Mouse (Mus musculus) heart, adult 2 months (tissue): Measurements from ENCODE around the gene Adgrg5. TPM values are rescaled to one million over a fixed set of nuclear protein-coding genes. Genes with fewer than 3 reads are reported as not detected.

Source experiments
- DNase-seq, 2 experiments: peaks; one replicate each; pipeline ENCODE4 v3.0.0; 2021
- H3K27ac ChIP-seq: fragments of 200-600 bp; 2 replicates; pipeline ENCODE4 v1.8.1; 2022
- H3K27me3 ChIP-seq: fragments of 200-500 bp; 2 replicates; pipeline ENCODE4 v1.6.1; 2012; ENCODE audit warnings: mild to moderate bottlenecking, low read length, inconsistent platforms, mixed read lengths; ENCODE audit not compliant: control insufficient read depth, insufficient read depth
- H3K36me3 ChIP-seq: fragments of 200-500 bp; 2 replicates; pipeline ENCODE4 v1.6.1; 2012; ENCODE audit warnings: low read length, inconsistent platforms; ENCODE audit not compliant: control insufficient read depth, insufficient read depth
- H3K4me1 ChIP-seq: fragments of 200-500 bp; 2 replicates; pipeline ENCODE4 v1.6.1; 2011; ENCODE audit warnings: low read length; ENCODE audit not compliant: control insufficient read depth, insufficient read depth
- H3K4me3 ChIP-seq: fragments of 200-600 bp; 2 replicates; pipeline ENCODE4 v1.8.1; 2022
- H3K79me2 ChIP-seq: fragments of 200-500 bp; replicated peaks from 2 replicates; pipeline ENCODE4 v1.6.1; 2012; ENCODE audit warnings: mild to moderate bottlenecking, inconsistent platforms, low read length, moderate library complexity, mixed read lengths; ENCODE audit not compliant: control insufficient read depth, insufficient read depth
- H3K9ac ChIP-seq: fragments of 200-500 bp; 2 replicates; pipeline ENCODE4 v1.6.1; 2012; ENCODE audit warnings: low read depth, mild to moderate bottlenecking, control low read depth, inconsistent platforms, low read length, mixed read lengths
- CTCF ChIP-seq: fragments of 200-600 bp; IDR thresholded peaks from 2 replicates; pipeline ENCODE4 v1.8.1; 2022; ENCODE audit warnings: antibody characterized with exemption, mild to moderate bottlenecking, moderate library complexity
- EP300 ChIP-seq: fragments of 200-500 bp; IDR thresholded peaks from 2 replicates; pipeline ENCODE4 v1.6.1; 2011; ENCODE audit warnings: low read depth, low read length, control low read depth; ENCODE audit not compliant: insufficient read depth
- POLR2A ChIP-seq: fragments of 200-500 bp; IDR thresholded peaks from 2 replicates; pipeline ENCODE4 v1.6.1; 2011; ENCODE audit warnings: mild to moderate bottlenecking, low read depth, low read length, control low read depth; ENCODE audit not compliant: insufficient read depth
- WGBS: fragments of 180-500 bp; shearing (Covaris S2); methylation state at CpG from one replicate; pipeline ENCODE4 v1.1.7; 2018; 5-methylcytosine and 5-hydroxymethylcytosine counted together
- intact Hi-C: fragments of 180-260 bp; cut with DNase I; formaldehyde crosslinking; loops from one replicate; pipeline ENCODE4 v1.15.1; 2025
- polyA plus RNA-seq: library from polyadenylated mRNA; depleted of rRNA; stranded (reverse); fragments of >200 nt; gene quantifications from 2 replicates; pipeline ENCODE4 v1.2.3, GENCODE M21; 2012
- total RNA-seq, 2 experiments: library from RNA; stranded (reverse); gene quantifications; 2 replicates each; pipeline ENCODE4 v1.2.3; 2021

Adgrg5 gene
- total and polyA plus RNA-seq, 3 experiments = 0.08 to 0.62 (median 0.27) TPM

DNA sequence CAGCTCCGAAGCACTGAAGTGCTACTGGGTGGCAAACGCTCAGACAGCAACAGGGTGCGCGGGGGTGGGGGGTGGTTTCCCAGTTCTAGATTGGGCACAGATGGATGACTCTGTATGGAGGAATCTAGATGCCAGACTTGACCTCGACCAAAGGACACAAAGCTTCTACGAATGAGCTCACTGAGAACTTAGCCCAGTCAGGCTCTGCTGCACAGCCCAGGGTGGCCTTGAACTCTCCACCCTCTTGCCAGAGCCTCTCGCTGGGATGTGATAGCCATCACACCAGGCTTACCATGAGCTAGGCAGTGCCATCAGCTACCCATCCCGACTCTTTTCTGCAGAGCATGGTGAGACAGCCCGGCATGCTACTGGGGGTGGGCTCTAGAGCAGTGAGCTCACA is 50.3 kb downstream of the Adgrg5 start:
- intact Hi-C loops = no loop called here
- H3K4me3 ChIP-seq = no peak overlapping the region
- no peak for DNase-seq
- H3K27me3 ChIP-seq = no peaks in the 10 kb centered on the region
- 82% methylated on average over 9 of the region's 9 CpGs for WGBS
- no peak overlapping the region for H3K9ac ChIP-seq
- no peaks in the 10 kb centered on the region for H3K36me3 ChIP-seq
- TF ChIP-seq CTCF (no peak), EP300 (no peak), POLR2A (no peak)
- no peaks in the 10 kb centered on the region for H3K79me2 ChIP-seq
- H3K4me1 ChIP-seq = peaks cover 2% of the 10 kb centered on the region; the same call in 1 of the 2 replicates
- H3K27ac ChIP-seq = no peak overlapping the region

DNA sequence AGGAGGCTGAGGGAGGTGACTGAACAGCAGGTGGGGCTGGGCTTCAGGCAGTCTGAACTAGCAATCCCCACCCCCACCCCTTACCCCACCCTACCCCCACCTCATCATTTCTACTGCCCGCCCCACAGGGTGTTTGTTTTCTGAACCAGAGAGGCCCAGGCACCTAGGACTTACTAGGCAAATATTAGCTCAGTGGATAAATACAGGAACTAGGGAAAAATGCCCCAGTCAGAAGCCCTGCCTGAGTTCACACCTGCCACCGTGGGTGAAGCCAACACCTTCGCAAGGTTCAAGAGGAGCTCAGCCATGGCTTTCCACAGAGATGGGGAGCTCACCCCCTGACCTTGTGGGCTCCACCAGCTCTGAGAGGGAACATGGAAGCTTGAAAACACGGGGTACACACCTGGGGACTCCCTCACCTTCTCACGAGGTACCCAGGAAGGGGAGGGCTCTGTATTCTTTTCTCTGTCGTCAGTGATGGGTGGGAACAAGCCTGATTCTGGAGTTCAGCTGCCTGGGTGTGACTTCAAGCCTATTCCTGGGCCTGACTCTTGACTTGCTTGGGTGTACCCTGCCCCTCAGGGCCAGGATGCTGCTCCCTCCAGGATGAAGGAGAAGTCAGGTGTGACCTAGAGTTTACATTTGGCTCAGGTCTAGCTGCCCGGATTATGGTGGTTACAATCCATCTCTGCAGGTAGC is 51.1 kb downstream of the Adgrg5 start, which contains the start of gene Adgrg1:
TSS of gene Adgrg1 (plus strand) at position 285 of the 699 bp plus-strand sequence.
- no peaks in the 10 kb centered on the region for H3K27me3 ChIP-seq
- H3K4me3 ChIP-seq = no peak within 1 kb of the TSS
- intact Hi-C loops = no loop called here
- H3K4me1 ChIP-seq = peaks cover 2% of the 10 kb centered on the region; the same call in 1 of the 2 replicates
- no peaks in the 10 kb centered on the region for H3K36me3 ChIP-seq
- no peak within 1 kb of the TSS for H3K27ac ChIP-seq
- no peak within 1 kb of the TSS for H3K9ac ChIP-seq
- no peak for TF ChIP-seq CTCF
- no peak for TF ChIP-seq EP300
- no peak for TF ChIP-seq POLR2A
- DNase-seq = no peak
- 55% methylated on average over 7 of the region's 7 CpGs for WGBS
- no peaks in the 10 kb centered on the region for H3K79me2 ChIP-seq

DNA sequence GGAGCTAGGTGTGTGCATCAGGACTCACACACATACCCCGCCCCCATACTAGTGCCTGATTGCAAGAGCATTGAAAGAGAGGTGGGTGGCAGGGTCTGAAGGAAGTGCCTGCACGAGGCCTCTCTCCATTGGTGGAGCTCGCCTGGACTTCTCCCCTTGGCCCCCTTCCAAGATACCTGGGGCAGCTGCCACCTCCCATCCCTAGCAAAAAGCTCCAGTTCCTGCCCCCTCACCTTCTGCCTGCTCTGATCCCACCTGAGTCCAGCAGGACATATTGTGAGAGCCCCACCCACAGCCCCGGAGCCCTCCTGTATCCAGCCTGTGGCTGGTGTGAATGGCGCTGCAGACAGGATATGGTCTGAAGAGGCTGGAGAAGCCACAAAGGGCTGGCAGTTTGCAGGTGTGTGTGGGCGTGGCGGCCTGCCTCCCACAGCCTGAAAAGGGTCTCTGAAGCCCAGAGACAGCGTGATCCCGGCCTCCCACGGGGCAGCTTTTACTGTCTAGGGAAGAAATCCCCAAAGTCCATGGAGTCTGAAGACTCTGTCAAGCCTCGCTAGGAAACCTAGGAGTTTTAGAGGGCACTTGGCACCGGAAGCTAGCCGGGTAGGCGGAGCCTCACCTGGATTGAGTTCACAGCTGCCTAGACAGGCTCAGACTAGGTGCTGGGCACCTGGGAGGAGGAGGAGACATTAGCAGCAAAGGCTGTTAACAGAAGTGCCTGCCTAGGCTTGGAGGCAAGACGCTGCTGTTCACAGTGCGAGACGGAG is 53.3 kb downstream of the Adgrg5 start:
- TF ChIP-seq POLR2A (no peak), EP300 (no peak), CTCF (no peak)
- no peaks in the 10 kb centered on the region for H3K27me3 ChIP-seq
- 36% methylated on average over 17 of the region's 17 CpGs for WGBS
- no peak for DNase-seq
- H3K4me1 ChIP-seq = peaks cover 2% of the 10 kb centered on the region; the same call in 1 of the 2 replicates
- H3K4me3 ChIP-seq = no peak overlapping the region
- intact Hi-C loops = no loop called here
- no peaks in the 10 kb centered on the region for H3K79me2 ChIP-seq
- H3K36me3 ChIP-seq = no peaks in the 10 kb centered on the region
- H3K9ac ChIP-seq = no peak overlapping the region
- no peak overlapping the region for H3K27ac ChIP-seq

DNA sequence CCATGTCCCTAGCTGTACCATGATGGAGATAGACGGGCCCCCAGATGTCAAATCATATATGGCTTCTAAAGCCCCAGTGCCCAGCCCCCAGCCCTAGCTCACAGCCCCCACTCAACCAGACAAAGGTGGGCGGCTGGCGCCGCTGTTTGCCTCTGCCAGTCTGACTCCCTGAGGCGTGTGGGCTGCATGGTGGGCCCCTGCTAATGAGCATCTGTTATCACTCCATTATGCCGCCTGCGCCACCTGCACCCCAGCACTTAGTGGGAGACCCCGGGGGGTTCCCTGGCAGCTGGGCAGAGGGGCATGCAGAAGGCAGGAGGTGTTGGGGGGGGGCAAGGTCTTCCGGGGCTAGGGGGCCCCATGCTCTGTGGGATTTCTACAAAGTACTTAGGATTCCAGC is 54.6 kb downstream of the Adgrg5 start:
- WGBS = 65% methylated on average over 9 of the region's 9 CpGs
- no peaks in the 10 kb centered on the region for H3K36me3 ChIP-seq
- no peak overlapping the region for H3K4me3 ChIP-seq
- intact Hi-C loops = no loop called here
- no peaks in the 10 kb centered on the region for H3K79me2 ChIP-seq
- H3K4me1 ChIP-seq = peaks cover 2% of the 10 kb centered on the region; the same call in 1 of the 2 replicates
- no peak overlapping the region for H3K9ac ChIP-seq
- no peak overlapping the region for H3K27ac ChIP-seq
- no peak for DNase-seq
- no peaks in the 10 kb centered on the region for H3K27me3 ChIP-seq
- no peak for TF ChIP-seq EP300
- no peak for TF ChIP-seq POLR2A
- TF ChIP-seq CTCF = no peak

DNA sequence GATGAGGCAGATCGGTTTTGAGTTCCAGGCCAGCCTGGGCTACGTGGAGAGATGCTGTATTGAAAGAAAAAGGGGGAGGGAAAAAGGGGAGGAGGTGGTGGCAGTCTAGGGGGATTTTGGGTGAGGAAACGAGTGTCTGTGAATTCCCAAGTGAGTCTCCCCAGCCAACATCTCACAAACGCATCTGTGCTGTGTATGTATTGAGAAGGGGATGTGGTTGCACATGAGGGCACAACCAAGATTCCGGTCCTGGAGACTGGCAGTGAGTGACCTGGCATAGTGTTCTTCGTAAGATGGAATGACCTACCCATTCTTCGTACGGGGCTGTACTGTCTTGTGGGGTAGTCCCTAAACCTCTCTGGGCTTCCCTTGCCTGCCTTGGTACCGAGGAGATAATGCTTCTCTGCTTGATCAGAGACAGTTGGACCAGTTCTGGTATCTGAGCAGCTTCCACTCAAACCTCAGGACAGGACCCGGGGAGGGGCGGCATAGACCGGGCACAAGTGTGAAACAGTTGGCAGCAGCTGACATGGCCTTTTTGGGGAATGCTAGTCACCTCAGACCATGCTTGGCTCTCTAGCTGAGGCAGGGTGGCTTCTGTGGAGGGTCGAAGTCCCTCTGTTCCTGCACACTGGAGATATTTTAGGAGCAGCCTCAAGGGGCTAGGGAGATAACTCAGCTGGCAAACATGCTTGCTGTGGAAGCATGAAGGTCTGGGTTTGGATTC is 55.3 kb downstream of the Adgrg5 start:
- no peak for DNase-seq
- no peaks in the 10 kb centered on the region for H3K79me2 ChIP-seq
- H3K27ac ChIP-seq = no peak overlapping the region
- H3K9ac ChIP-seq = no peak overlapping the region
- H3K4me1 ChIP-seq = peaks cover 5% of the 10 kb centered on the region
- no peak for TF ChIP-seq CTCF
- TF ChIP-seq POLR2A = no peak
- no peak for TF ChIP-seq EP300
- no peaks in the 10 kb centered on the region for H3K36me3 ChIP-seq
- no peaks in the 10 kb centered on the region for H3K27me3 ChIP-seq
- intact Hi-C loops = no loop called here
- 65% methylated on average over 13 of the region's 13 CpGs for WGBS
- H3K4me3 ChIP-seq = no peak overlapping the region
